Mouse (Mus musculus): ENCODE data around the gene Brk1.

- TF ChIP-seq POLR2A (IDR thresholded peaks at IDR 0.05; ENCODE audit: borderline replicate concordance, control insufficient read depth, low read depth, low read length): no peak
- no peak for TF ChIP-seq CTCF (IDR thresholded peaks at IDR 0.05; ENCODE audit: control insufficient read depth, insufficient read depth, low read length)
Measured at GRCm38 (mm10) chr6:113643967-113644366, 39.4 kb downstream of the Brk1 start.
